Mouse (Mus musculus) c-Kit-positive CD71-positive TER-119-negative erythroid progenitor cells, embryonic 14.5 days (primary cell): Measurements from ENCODE around the gene Sp1.

ENCODE experiments used
- DNase-seq: peaks from one replicate; pipeline ENCODE4 v3.0.0-alpha.2; 2013; ENCODE audit warnings: low read depth

Sp1 gene

GRCm38 (mm10) chr15:102483136-102483535 lies 77.2 kb downstream of the Sp1 start:
- DNase-seq = no peak

GRCm38 (mm10) chr15:102485853-102486252 lies 79.9 kb downstream of the Sp1 start:
- no peak for DNase-seq
